Mouse (Mus musculus): ENCODE measurements around the gene Zfp282. TPM values are rescaled to one million over a fixed set of nuclear protein-coding genes. Genes with fewer than 3 reads are reported as not detected.

The Zfp282 gene
- total RNA-seq, 2 experiments from 2014 or later, result 15.3 to 17.1 TPM

- DNase-seq (ENCODE audit: extremely low spot score in 1 of 2, low spot score in 1 of 2), result no peak
These were observed 11.9 kb downstream of the Zfp282 start for GRCm38 (mm10) chr6:47888812-47889383.

- DNase-seq (ENCODE audit: extremely low spot score in 1 of 2, low spot score in 1 of 2), result no peak
These were observed 22.4 kb downstream of the Zfp282 start for GRCm38 (mm10) chr6:47899416-47899815.

- no peak for DNase-seq (ENCODE audit: extremely low spot score in 1 of 2, low spot score in 1 of 2)
These were observed 26.6 kb downstream of the Zfp282 start for GRCm38 (mm10) chr6:47903587-47903986.

GRCm38 (mm10) chr6:47904361-47904760, 27.4 kb downstream of the Zfp282 start:
- no peak for DNase-seq (ENCODE audit: extremely low spot score in 1 of 2, low spot score in 1 of 2)

- DNase-seq (ENCODE audit: extremely low spot score in 1 of 2, low spot score in 1 of 2), result no peak
These were observed 28.1 kb downstream of the Zfp282 start for GRCm38 (mm10) chr6:47904917-47905695.

GRCm38 (mm10) chr6:47906326-47906725, 29.3 kb downstream of the Zfp282 start:
- DNase-seq (ENCODE audit: extremely low spot score in 1 of 2, low spot score in 1 of 2), result no peak

GRCm38 (mm10) chr6:47909007-47909406, 32.0 kb downstream of the Zfp282 start:
- no peak for DNase-seq (ENCODE audit: extremely low spot score in 1 of 2, low spot score in 1 of 2)

GRCm38 (mm10) chr6:47911650-47912049, 34.6 kb downstream of the Zfp282 start:
- no peak for DNase-seq (ENCODE audit: extremely low spot score in 1 of 2, low spot score in 1 of 2)

GRCm38 (mm10) chr6:47912991-47913390, 36.0 kb downstream of the Zfp282 start:
- no peak for DNase-seq (ENCODE audit: extremely low spot score in 1 of 2, low spot score in 1 of 2)

GRCm38 (mm10) chr6:47917051-47917450, 40.0 kb downstream of the Zfp282 start:
- no peak for DNase-seq (ENCODE audit: extremely low spot score in 1 of 2, low spot score in 1 of 2)

- no peak for DNase-seq (ENCODE audit: extremely low spot score in 1 of 2, low spot score in 1 of 2)
These were observed 41.8 kb downstream of the Zfp282 start for GRCm38 (mm10) chr6:47918768-47919274.

GRCm38 (mm10) chr6:47919646-47920446, 42.8 kb downstream of the Zfp282 start:
- DNase-seq (ENCODE audit: extremely low spot score in 1 of 2, low spot score in 1 of 2), result no peak

- peak; percentile 76 to 85 for DNase-seq (ENCODE audit: extremely low spot score in 1 of 2, low spot score in 1 of 2)
These were observed 43.7 kb downstream of the Zfp282 start, which contains the start of gene Zfp212 for GRCm38 (mm10) chr6:47920447-47921340. Gene Zfp212 (plus strand): TSS chr6:47920476.

- DNase-seq (ENCODE audit: extremely low spot score in 1 of 2, low spot score in 1 of 2), result no peak
These were observed 65.5 kb downstream of the Zfp282 start for GRCm38 (mm10) chr6:47942461-47942860.

GRCm38 (mm10) chr6:47943021-47943691, 66.2 kb downstream of the Zfp282 start:
- peak; percentile 37 to 52 for DNase-seq (ENCODE audit: extremely low spot score in 1 of 2, low spot score in 1 of 2)

- DNase-seq (ENCODE audit: extremely low spot score in 1 of 2, low spot score in 1 of 2), result no peak
These were observed 66.7 kb downstream of the Zfp282 start for GRCm38 (mm10) chr6:47943721-47944120.

- no peak for DNase-seq (ENCODE audit: extremely low spot score in 1 of 2, low spot score in 1 of 2)
These were observed 70.4 kb downstream of the Zfp282 start for GRCm38 (mm10) chr6:47947388-47947787.

GRCm38 (mm10) chr6:47953191-47953726, 76.3 kb downstream of the Zfp282 start, which contains the start of gene Zfp956:
Gene Zfp956 (plus strand): TSS chr6:47953390.
- peak; percentile 82 to 84 for DNase-seq (ENCODE audit: extremely low spot score in 1 of 2, low spot score in 1 of 2)

GRCm38 (mm10) chr6:47954425-47954824, 77.4 kb downstream of the Zfp282 start:
- no peak for DNase-seq (ENCODE audit: extremely low spot score in 1 of 2, low spot score in 1 of 2)
